Mouse (Mus musculus) G1E (cell line): ENCODE measurements around the gene Zfp609. TPM values are rescaled to one million over a fixed set of nuclear protein-coding genes. Genes with fewer than 3 reads are reported as not detected.
A peak's percentile ranks its signal among the peaks of the same experiment; 100 is the strongest.
"Not testable (repeated sequence)": the region's sequence is repeated elsewhere in the genome, so short reads cannot be mapped to it uniquely, and the experiment has no call there.

Experiments used
- ATAC-seq: 2 replicates; pipeline ENCODE4 v1.8.0; 2016; ENCODE audit warnings: mild to moderate bottlenecking; ENCODE audit not compliant: insufficient number of reproducible peaks, poor library complexity, low FRiP score, severe bottlenecking; ENCODE audit errors: extremely low read depth
- DNase-seq: peaks from one replicate; pipeline ENCODE4 v3.0.0; 2012; ENCODE audit warnings: low spot score
- H3K27me3 ChIP-seq: 2 replicates; pipeline ENCODE4 v1.6.1; 2012; ENCODE audit warnings: mild to moderate bottlenecking, low read length, inconsistent platforms; ENCODE audit not compliant: insufficient read depth
- H3K36me3 ChIP-seq: replicated peaks from 2 replicates; pipeline ENCODE3; 2012; ENCODE audit warnings: mild to moderate bottlenecking, inconsistent platforms
- H3K4me1 ChIP-seq: 2 replicates; pipeline ENCODE4 v1.6.1; 2012; ENCODE audit warnings: low read depth, low read length, inconsistent platforms, mixed read lengths; ENCODE audit not compliant: insufficient read depth
- H3K4me3 ChIP-seq: 2 replicates; pipeline ENCODE4 v1.5.1; 2012; ENCODE audit warnings: low read depth, mild to moderate bottlenecking, inconsistent platforms, low read length, moderate library complexity, mixed read lengths
- H3K9me3 ChIP-seq: replicated peaks from 2 replicates; pipeline ENCODE4 v1.6.1; 2012; ENCODE audit warnings: inconsistent platforms
- CTCF ChIP-seq: IDR thresholded peaks from 2 replicates; pipeline ENCODE4 v1.5.1; 2012; ENCODE audit warnings: low read depth, low read length, inconsistent platforms, mixed read lengths
- GATA1 ChIP-seq: IDR thresholded peaks from 2 replicates; pipeline ENCODE4 v1.6.1; 2012; ENCODE audit warnings: borderline replicate concordance, low read length, inconsistent platforms, mixed read lengths
- GATA2 ChIP-seq: IDR thresholded peaks from 2 replicates; pipeline ENCODE4 v1.6.1; 2012; ENCODE audit warnings: low read depth, low read length, inconsistent platforms, borderline replicate concordance
- POLR2AphosphoS5 ChIP-seq: IDR thresholded peaks from 2 replicates; pipeline ENCODE4 v1.6.1; 2012; ENCODE audit warnings: low read depth, low read length, inconsistent platforms; ENCODE audit not compliant: insufficient replicate concordance
- TAL1 ChIP-seq: conservative IDR thresholded peaks from 2 replicates; pipeline ENCODE4 v1.6.1; 2012; ENCODE audit warnings: low read depth, low read length, inconsistent platforms, mixed read lengths
- polyA plus RNA-seq: library from polyadenylated mRNA; stranded (reverse); fragments of >175 nt; gene quantifications from 2 replicates; pipeline ENCODE4 v1.2.3, GENCODE M21; 2012
- total RNA-seq, 2 experiments: library from RNA; stranded (forward) in 1 of 2; stranded (reverse) in 1 of 2; fragments of 200-1000 nt in 1 of 2; fragments of >200 nt in 1 of 2; fragmentation: Nextera tagmentation in 1 of 2; gene quantifications; 2 replicates each; pipeline ENCODE4 v1.2.3; 2014 to 2017

The Zfp609 gene
- total and polyA plus RNA-seq, 3 experiments, result 4.0 to 83.9 (median 60.3) TPM

DNA sequence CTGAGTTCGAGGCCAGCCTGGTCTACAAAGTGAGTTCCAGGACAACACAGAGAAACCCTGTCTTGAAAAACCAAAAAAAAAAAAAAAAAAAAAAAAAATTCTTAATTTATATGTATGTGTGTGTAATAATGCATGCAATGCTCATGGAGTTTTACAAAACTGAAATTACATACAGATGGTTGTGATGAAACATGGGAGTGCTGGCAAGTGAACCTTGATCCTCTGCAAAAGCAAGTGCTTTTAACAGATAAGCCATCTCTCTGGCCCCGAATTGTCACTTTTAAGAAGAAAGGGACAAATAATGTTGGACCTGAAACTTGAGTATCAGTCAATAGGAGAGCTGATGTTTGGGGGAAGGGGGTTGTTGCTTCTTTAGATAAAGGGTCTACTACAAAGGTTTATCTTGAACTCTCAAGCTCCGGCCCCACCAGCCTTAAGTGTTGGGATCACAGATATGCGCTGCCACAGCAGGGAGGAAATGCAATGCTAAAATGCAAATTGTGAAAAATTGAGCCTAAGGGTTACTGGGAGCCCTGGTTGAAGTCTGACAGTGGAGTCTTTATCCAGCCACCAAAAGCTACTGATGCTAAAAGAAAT lies 41.5 kb downstream of the Zfp609 start:
- no peak overlapping the region; the same call in 1 of the 2 replicates for H3K4me3 ChIP-seq
- TF ChIP-seq CTCF (no peak), POLR2AphosphoS5 (no peak), TAL1 (peak; percentile 75), GATA1 (no peak)
- DNase-seq (peak; percentile 26), ATAC-seq (peak; percentile 47)
- H3K4me1 ChIP-seq, result peaks cover 83% of the 10 kb centered on the region
- H3K36me3 ChIP-seq, result peaks cover 28% of the 10 kb centered on the region
- no peaks in the 10 kb centered on the region for H3K9me3 ChIP-seq
- H3K27me3 ChIP-seq, result no peaks in the 10 kb centered on the region

DNA sequence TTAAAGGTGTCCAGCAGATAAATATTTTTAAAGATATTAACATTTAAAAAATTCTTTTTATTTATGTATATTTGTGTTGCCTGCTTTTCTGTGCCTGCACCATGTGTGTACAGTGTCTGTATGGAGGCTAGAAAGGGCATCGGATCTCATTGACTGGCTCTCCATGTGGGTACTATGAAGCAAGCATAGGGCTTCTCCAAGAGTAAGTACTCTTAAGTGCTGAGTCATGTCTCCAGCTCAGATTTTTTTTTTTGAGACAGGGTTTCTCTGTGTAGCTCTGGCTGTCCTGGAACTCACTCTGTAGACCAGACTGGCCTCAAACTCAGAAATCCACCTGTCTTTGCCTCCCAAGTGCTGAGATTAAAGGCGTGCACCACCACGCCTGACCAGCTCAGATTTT lies 47.7 kb downstream of the Zfp609 start:
- H3K27me3 ChIP-seq, H3K4me3 ChIP-seq, ATAC-seq, H3K9me3 ChIP-seq, DNase-seq: not testable (repeated sequence)
- H3K4me1 ChIP-seq, result peaks cover 76% of the 10 kb centered on the region
- peaks cover 33% of the 10 kb centered on the region for H3K36me3 ChIP-seq

DNA sequence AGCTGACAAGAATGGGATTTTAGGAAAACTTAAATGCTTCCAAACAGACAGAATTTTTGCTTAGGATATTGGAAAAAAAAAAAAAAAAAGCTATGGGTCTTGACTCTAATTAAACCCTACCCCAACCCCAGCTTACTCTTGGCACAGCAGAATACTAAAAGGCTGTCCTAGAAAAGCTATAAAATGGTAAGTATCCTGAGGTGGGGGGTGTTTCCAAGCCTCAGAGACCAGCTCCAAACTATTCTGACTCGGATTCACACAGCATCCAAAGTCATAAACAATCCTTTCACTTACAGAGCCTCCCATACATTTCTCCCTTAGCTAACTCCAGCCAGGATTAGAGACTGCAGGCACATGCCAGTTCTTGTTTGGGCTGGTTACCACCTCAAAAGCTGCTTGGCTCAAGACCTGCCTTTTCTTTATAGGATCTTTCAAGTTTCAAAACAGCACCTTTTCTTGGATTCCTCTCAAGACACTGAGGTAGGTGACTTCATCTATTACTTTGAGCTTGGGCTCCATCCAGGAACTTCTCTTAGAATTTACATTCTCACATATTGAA lies 50.4 kb downstream of the Zfp609 start:
- DNase-seq (no peak), ATAC-seq (no peak)
- H3K4me3 ChIP-seq, result no peak overlapping the region
- H3K4me1 ChIP-seq, result peaks cover 62% of the 10 kb centered on the region
- H3K27me3 ChIP-seq, result no peaks in the 10 kb centered on the region
- peaks cover 34% of the 10 kb centered on the region for H3K36me3 ChIP-seq
- H3K9me3 ChIP-seq, result 0 out of 2 replicates have a peak, but pooled peaks cover 2% of the 10 kb centered on the region
- TF ChIP-seq POLR2AphosphoS5, result no peak
- no peak for TF ChIP-seq CTCF
- TF ChIP-seq TAL1, result no peak
- no peak for TF ChIP-seq GATA1
- TF ChIP-seq GATA2, result no peak

DNA sequence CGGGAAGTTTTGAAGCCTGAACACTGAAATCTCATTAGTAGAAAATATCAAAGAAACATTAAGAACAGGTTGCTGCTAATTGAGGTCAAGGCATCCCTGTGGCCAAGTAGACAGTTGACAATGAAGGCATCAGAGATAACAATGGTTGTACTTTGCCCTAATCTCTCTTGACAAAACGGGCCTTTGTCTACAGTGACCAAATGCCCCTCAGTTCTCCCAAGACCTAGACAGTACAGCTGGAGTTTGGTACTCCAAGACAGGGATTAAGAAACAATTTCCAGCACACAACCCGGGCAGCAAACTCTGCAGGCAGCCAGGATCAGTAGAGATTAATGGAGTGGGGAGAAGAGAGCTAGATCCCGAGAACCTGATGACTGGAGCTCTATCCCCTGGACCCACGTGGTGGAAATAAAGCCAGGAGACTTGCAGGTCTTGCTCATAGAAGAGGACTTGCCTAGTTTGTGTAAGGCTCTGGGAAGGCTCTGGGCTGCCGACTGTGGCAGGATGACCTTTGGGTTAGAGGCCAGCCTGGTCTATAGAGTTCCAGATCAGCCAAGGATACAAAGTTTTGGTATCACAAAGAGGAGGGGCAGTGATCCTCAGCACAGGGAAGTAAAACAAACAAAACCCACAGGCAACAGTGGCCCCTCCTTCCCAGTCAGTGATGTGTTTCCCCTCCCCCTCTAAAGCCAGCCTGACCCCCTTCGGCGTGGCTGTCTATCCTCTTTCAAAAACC lies 51.1 kb downstream of the Zfp609 start:
- TF ChIP-seq GATA2 (no peak), GATA1 (no peak), POLR2AphosphoS5 (no peak), TAL1 (no peak)
- ATAC-seq (no peak), DNase-seq (no peak)
- no peak overlapping the region for H3K4me3 ChIP-seq
- H3K27me3 ChIP-seq, result no peaks in the 10 kb centered on the region
- H3K9me3 ChIP-seq, result 0 out of 2 replicates have a peak, but pooled peaks cover 2% of the 10 kb centered on the region
- H3K4me1 ChIP-seq, result peaks cover 61% of the 10 kb centered on the region
- peaks cover 36% of the 10 kb centered on the region for H3K36me3 ChIP-seq

DNA sequence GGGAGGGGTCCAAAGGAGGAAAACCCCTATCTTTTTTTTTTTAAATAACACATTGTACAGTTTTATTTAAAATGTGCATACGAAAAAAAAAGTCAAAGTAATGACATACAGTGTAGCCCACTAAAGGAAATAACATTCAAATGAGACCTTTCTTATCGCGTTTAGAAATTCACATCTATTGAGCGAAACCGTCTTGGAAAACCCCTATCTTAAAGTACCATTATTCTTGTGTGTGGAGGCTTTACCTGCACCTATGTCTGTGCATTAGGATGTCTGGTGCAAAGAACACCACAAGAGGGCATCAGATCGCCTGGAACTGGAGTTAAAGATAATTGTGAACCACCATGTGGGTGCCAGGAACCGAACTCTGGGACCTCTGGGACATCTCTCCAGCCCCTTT lies 53.6 kb downstream of the Zfp609 start:
- no peak for TF ChIP-seq CTCF
- TF ChIP-seq TAL1, result no peak
- TF ChIP-seq GATA1, result no peak
- TF ChIP-seq GATA2, result no peak
- no peak for TF ChIP-seq POLR2AphosphoS5
- Histone ChIP-seq H3K27me3 (no peaks in the 10 kb centered on the region), H3K9me3 (0 out of 2 replicates have a peak, but pooled peaks cover 2% of the 10 kb centered on the region), H3K4me1 (peaks cover 51% of the 10 kb centered on the region), H3K4me3 (no peak overlapping the region), H3K36me3 (peaks cover 32% of the 10 kb centered on the region)
- DNase-seq (no peak), ATAC-seq (no peak)

DNA sequence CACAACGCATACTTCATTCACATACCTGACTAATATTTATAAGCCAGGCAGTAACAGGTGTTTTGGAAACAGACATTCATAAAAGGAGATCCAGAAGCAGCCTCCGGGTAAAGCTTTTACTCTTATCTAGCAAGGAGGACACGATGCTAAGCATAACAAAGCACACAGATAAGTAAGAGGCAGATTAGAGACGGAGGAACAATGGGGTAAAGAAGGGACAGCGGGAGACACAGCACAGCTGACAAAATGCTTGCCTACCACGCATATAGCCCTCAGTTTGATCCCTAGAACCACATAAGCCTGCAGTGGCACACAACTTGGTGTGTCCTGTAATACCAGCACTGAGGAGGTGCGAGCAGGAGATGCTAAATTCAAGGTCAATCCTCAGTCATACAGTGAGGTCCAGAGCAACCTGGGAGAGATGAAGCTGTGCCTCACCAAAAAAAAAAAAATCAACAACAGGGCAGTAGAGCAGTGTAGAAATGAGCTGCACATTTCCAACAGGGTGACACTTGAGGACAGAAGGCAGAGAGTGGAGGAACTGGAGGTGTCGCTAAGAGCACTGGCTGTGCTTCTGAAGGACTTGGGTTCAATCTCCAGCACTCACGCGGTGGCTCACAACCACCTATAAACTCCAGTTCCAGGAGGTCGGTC lies 56.2 kb downstream of the Zfp609 start:
- no peak for ATAC-seq
- Histone ChIP-seq H3K4me3 (no peak overlapping the region), H3K4me1 (peaks cover 39% of the 10 kb centered on the region), H3K27me3 (no peaks in the 10 kb centered on the region), H3K36me3 (peaks cover 41% of the 10 kb centered on the region), H3K9me3 (0 out of 2 replicates have a peak, but pooled peaks cover 2% of the 10 kb centered on the region)
- DNase-seq, result no peak
- TF ChIP-seq POLR2AphosphoS5 (no peak), GATA2 (no peak), GATA1 (no peak), CTCF (no peak), TAL1 (no peak)
